Mouse (Mus musculus) limb, embryonic 10.5 days (tissue): ENCODE results near the gene Tomm5. TPM values are rescaled to one million over a fixed set of nuclear protein-coding genes. Genes with fewer than 3 reads are reported as not detected.

Source experiments
- polyA plus RNA-seq: library from polyadenylated mRNA; unstranded; fragments of >200 nt; fragmentation: Nextera tagmentation; extraction: Ambion mirVana; gene quantifications from 2 replicates; pipeline ENCODE4 v1.2.1, GENCODE M21; 2016

The Tomm5 gene
- polyA plus RNA-seq, 1 experiment from 2014 or later = 210 TPM

Other genes starting within 250 kb of the Tomm5 start
- 80.9 and 91.8 TPM in 2 replicates for gene Grhpr, start 126.7 kb downstream of the Tomm5 start, polyA plus RNA-seq
- 35.5 and 43.0 TPM in 2 replicates for gene Zbtb5, start 95.7 kb downstream of the Tomm5 start, polyA plus RNA-seq
- 60.8 and 71.9 TPM in 2 replicates for gene Polr1e, start 89.5 kb downstream of the Tomm5 start, polyA plus RNA-seq
- gene Fbxo10, start 23.5 kb downstream of the Tomm5 start, polyA plus RNA-seq = 13.7 and 17.9 TPM in 2 replicates
- 0.45 and 1.2 TPM in 2 replicates for gene Frmpd1, start 76.8 kb upstream of the Tomm5 start, polyA plus RNA-seq
- 17.8 and 20.2 TPM in 2 replicates for gene Trmt10b, start 189.0 kb upstream of the Tomm5 start, polyA plus RNA-seq
- 9.6 and 11.9 TPM in 2 replicates for gene Dcaf10, start 234.0 kb upstream of the Tomm5 start, polyA plus RNA-seq
- gene Exosc3, start 234.6 kb upstream of the Tomm5 start, polyA plus RNA-seq = 109 and 126 TPM in 2 replicates